Mouse (Mus musculus) myocyte (in vitro differentiated cells): ENCODE measurements around the gene Ust. TPM values are rescaled to one million over a fixed set of nuclear protein-coding genes. Genes with fewer than 3 reads are reported as not detected.

Source experiments
- H3K27me3 ChIP-seq: one replicate; pipeline ENCODE4 v1.6.1; 2011; ENCODE audit not compliant: control insufficient read depth, insufficient read depth, insufficient read length
- H3K36me3 ChIP-seq: one replicate; pipeline ENCODE4 v1.6.1; 2011; ENCODE audit not compliant: control insufficient read depth, insufficient read depth
- H3K4me2 ChIP-seq: one replicate; pipeline ENCODE4 v1.6.1; 2011; ENCODE audit warnings: low read depth, control low read depth
- H3K4me3 ChIP-seq: one replicate; pipeline ENCODE4 v1.5.1; 2011; ENCODE audit warnings: mild to moderate bottlenecking, control low read depth, moderate library complexity
- H3K79me2 ChIP-seq: one replicate; pipeline ENCODE4 v1.6.1; 2011; ENCODE audit not compliant: control insufficient read depth, insufficient read depth
- H3ac ChIP-seq: one replicate; pipeline ENCODE4 v1.6.1; 2011; ENCODE audit not compliant: control insufficient read depth, insufficient read length
- CEBPB ChIP-seq: IDR thresholded peaks from 2 replicates; pipeline ENCODE4 v1.6.1; 2011; ENCODE audit warnings: mild to moderate bottlenecking, moderate library complexity; ENCODE audit not compliant: poor library complexity, insufficient read depth, severe bottlenecking
- E2F4 ChIP-seq: IDR thresholded peaks from one replicate; pipeline ENCODE4 v1.6.1; 2011; ENCODE audit warnings: mild to moderate bottlenecking, control low read depth, moderate library complexity; ENCODE audit not compliant: insufficient read depth
- MAX ChIP-seq: IDR thresholded peaks from one replicate; pipeline ENCODE4 v1.6.1; 2011; ENCODE audit warnings: low read depth, mild to moderate bottlenecking, control low read depth
- MYOD1 ChIP-seq, 3 experiments: IDR thresholded peaks; one replicate each; pipeline ENCODE4 v1.6.1; 2011; ENCODE audit warnings: control low read depth in 2 of 3, low read depth in 2 of 3, mild to moderate bottlenecking in 2 of 3, moderate library complexity in 1 of 3; ENCODE audit not compliant: insufficient read length in 2 of 3, control insufficient read depth in 1 of 3
- MYOG ChIP-seq, 3 experiments: IDR thresholded peaks; one replicate each; pipeline ENCODE4 v1.6.1; 2011; ENCODE audit warnings: control low read depth in 2 of 3, low read depth in 2 of 3, mild to moderate bottlenecking in 2 of 3; ENCODE audit not compliant: insufficient read length in 2 of 3, control insufficient read depth in 1 of 3, insufficient read depth in 1 of 3
- POLR2A ChIP-seq: IDR thresholded peaks from one replicate; pipeline ENCODE4 v1.6.1; 2011; ENCODE audit warnings: low read depth, mild to moderate bottlenecking, control low read depth, moderate library complexity; ENCODE audit not compliant: insufficient read length
- POLR2AphosphoS2 ChIP-seq: IDR thresholded peaks from one replicate; pipeline ENCODE4 v1.6.1; 2011; ENCODE audit warnings: low read depth, control low read depth; ENCODE audit not compliant: insufficient read length
- REST ChIP-seq: IDR thresholded peaks from one replicate; pipeline ENCODE4 v1.6.1; 2011; ENCODE audit warnings: mild to moderate bottlenecking, control low read depth, moderate library complexity; ENCODE audit not compliant: insufficient read depth, insufficient read length
- SRF ChIP-seq: IDR thresholded peaks from one replicate; pipeline ENCODE4 v1.6.1; 2011; ENCODE audit warnings: low read depth; ENCODE audit not compliant: control insufficient read depth, insufficient read length
- TCF12 ChIP-seq: IDR thresholded peaks from one replicate; pipeline ENCODE4 v1.6.1; 2011; ENCODE audit warnings: mild to moderate bottlenecking, control low read depth; ENCODE audit not compliant: poor library complexity, insufficient read depth, severe bottlenecking
- TCF3 ChIP-seq: IDR thresholded peaks from one replicate; pipeline ENCODE4 v1.6.1; 2011; ENCODE audit warnings: low read depth, control low read depth; ENCODE audit not compliant: insufficient read length
- USF1 ChIP-seq: IDR thresholded peaks from one replicate; pipeline ENCODE4 v1.6.1; 2011; ENCODE audit warnings: low read depth, mild to moderate bottlenecking, control low read depth, moderate library complexity
- polyA plus RNA-seq: library from polyadenylated mRNA; unstranded; fragments of >200 nt; fragmentation: generic; extraction: Trizol; gene quantifications from one replicate; pipeline ENCODE4 v1.2.1, GENCODE M21; 2012; ENCODE audit warnings: missing spikeins

Gene Ust
- polyA plus RNA-seq, 1 experiment: 7.3 TPM

GRCm38 (mm10) chr10:8353534-8353933 lies 165.1 kb downstream of the Ust start:
- H3K79me2 ChIP-seq: peaks cover 5% of the 10 kb centered on the region
- no peak for TF ChIP-seq TCF3
- TF ChIP-seq MAX: no peak
- no peak for TF ChIP-seq POLR2A
- TF ChIP-seq E2F4: no peak
- TF ChIP-seq MYOG (IDR thresholded peaks at IDR 0.05; ENCODE audit: control insufficient read depth in 1 of 3, insufficient read depth in 1 of 3, insufficient read length in 2 of 3, low read depth in 2 of 3): no peak
- TF ChIP-seq REST: no peak
- H3ac ChIP-seq: no peak overlapping the region
- no peaks in the 10 kb centered on the region for H3K36me3 ChIP-seq
- H3K4me2 ChIP-seq: no peak overlapping the region
- H3K27me3 ChIP-seq: no peaks in the 10 kb centered on the region
- no peak overlapping the region for H3K4me3 ChIP-seq

DNA sequence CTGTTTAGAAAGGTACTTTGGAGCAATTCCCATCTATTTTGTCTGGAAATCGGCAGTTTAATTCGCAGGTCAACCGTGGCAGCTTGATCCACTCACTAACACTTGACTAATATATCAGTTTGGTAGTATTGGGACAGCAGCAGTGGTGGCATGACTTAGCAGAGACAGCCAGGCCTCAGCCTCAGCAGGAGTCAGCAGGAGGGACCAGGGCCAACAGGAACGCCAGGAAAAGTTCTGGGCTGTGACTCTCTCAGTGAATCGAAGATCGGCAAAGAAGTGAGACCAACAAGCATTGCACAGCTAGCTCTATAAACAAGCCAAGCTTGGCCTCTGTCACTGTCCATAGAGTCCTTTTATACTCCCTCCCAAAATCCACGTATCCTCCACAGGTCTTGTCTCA lies 168.0 kb downstream of the Ust start:
- Histone ChIP-seq H3K4me3 (no peak overlapping the region), H3K27me3 (no peaks in the 10 kb centered on the region), H3K79me2 (no peaks in the 10 kb centered on the region), H3K36me3 (no peaks in the 10 kb centered on the region), H3ac (no peak overlapping the region), H3K4me2 (no peak overlapping the region)
- TF ChIP-seq POLR2A (no peak), SRF (no peak), TCF3 (no peak), POLR2AphosphoS2 (no peak), MYOD1 (IDR thresholded peaks at IDR 0.05; ENCODE audit: control insufficient read depth in 1 of 3, insufficient read length in 2 of 3, low read depth in 2 of 3) (no peak), MYOG (IDR thresholded peaks at IDR 0.05; ENCODE audit: control insufficient read depth in 1 of 3, insufficient read depth in 1 of 3, insufficient read length in 2 of 3, low read depth in 2 of 3) (no peak), CEBPB (no peak), E2F4 (no peak), REST (no peak), TCF12 (no peak), MAX (no peak), USF1 (no peak)

DNA sequence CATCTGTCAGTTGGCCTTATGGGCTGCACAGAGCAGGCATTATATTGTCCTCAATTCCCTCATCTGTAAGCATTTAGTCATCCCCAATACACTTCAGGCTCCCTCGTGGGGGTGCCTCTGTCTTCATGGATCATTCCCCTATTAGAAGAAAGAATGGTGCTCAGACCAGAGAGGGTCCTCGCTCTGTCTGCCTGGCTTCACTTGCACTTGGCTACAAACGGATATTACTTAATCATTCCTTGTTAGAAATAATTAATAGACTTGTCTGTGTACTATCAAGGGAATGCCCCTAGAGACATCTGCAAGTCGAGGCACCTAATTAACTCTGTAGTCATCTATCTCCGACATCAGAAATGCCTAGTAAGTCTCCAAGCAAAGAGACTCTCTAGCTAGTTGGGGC lies 171.1 kb downstream of the Ust start:
- Histone ChIP-seq H3K79me2 (no peaks in the 10 kb centered on the region), H3ac (no peak overlapping the region), H3K36me3 (no peaks in the 10 kb centered on the region), H3K27me3 (no peaks in the 10 kb centered on the region), H3K4me3 (no peak overlapping the region), H3K4me2 (no peak overlapping the region)
- TF ChIP-seq TCF3 (no peak), CEBPB (no peak), E2F4 (no peak)

GRCm38 (mm10) chr10:8342556-8342955 lies 176.1 kb downstream of the Ust start:
- Histone ChIP-seq H3ac (no peak overlapping the region), H3K4me2 (no peak overlapping the region), H3K79me2 (no peaks in the 10 kb centered on the region), H3K4me3 (no peak overlapping the region), H3K36me3 (no peaks in the 10 kb centered on the region), H3K27me3 (no peaks in the 10 kb centered on the region)
- TF ChIP-seq REST: no peak
- no peak for TF ChIP-seq TCF12
- no peak for TF ChIP-seq TCF3
- no peak for TF ChIP-seq MAX
- no peak for TF ChIP-seq USF1
- no peak for TF ChIP-seq MYOG (IDR thresholded peaks at IDR 0.05; ENCODE audit: control insufficient read depth in 1 of 3, insufficient read depth in 1 of 3, insufficient read length in 2 of 3, low read depth in 2 of 3)
- TF ChIP-seq SRF: no peak
- TF ChIP-seq POLR2AphosphoS2: no peak
- no peak for TF ChIP-seq E2F4
- TF ChIP-seq CEBPB: no peak

GRCm38 (mm10) chr10:8339645-8340428 lies 178.8 kb downstream of the Ust start:
- Histone ChIP-seq H3K36me3 (no peaks in the 10 kb centered on the region), H3K27me3 (no peaks in the 10 kb centered on the region), H3K79me2 (no peaks in the 10 kb centered on the region), H3K4me2 (no peak overlapping the region), H3ac (no peak overlapping the region), H3K4me3 (no peak overlapping the region)
- TF ChIP-seq MYOG (IDR thresholded peaks at IDR 0.05; ENCODE audit: control insufficient read depth in 1 of 3, insufficient read depth in 1 of 3, insufficient read length in 2 of 3, low read depth in 2 of 3) (no peak), POLR2A (no peak), POLR2AphosphoS2 (no peak), TCF12 (no peak), MYOD1 (IDR thresholded peaks at IDR 0.05; ENCODE audit: control insufficient read depth in 1 of 3, insufficient read length in 2 of 3, low read depth in 2 of 3) (no peak), SRF (no peak), CEBPB (no peak), TCF3 (no peak), E2F4 (no peak), USF1 (no peak), MAX (no peak), REST (no peak)
